Mouse (Mus musculus) left cerebral cortex, postnatal 36 days (tissue): Measurements from ENCODE around the gene Dnajb3. TPM values are rescaled to one million over a fixed set of nuclear protein-coding genes. Genes with fewer than 3 reads are reported as not detected.
"Not testable (repeated sequence)": the region's sequence is repeated elsewhere in the genome, so short reads cannot be mapped to it uniquely, and the experiment has no call there.

Experiments
- DNase-seq, 2 experiments: peaks; one replicate each; pipeline ENCODE4 v3.0.0; 2021 to 2022; ENCODE audit warnings: low spot score in 2 of 2, mixed read lengths in 1 of 2
- intact Hi-C: fragments of 180-260 bp; cut with DNase I; formaldehyde crosslinking; loops from one replicate; pipeline ENCODE4 v1.15.1; 2025
- total RNA-seq, 2 experiments: library from RNA; stranded (reverse); gene quantifications; 2 replicates each; pipeline ENCODE4 v1.2.3; 2021

Dnajb3 gene
- total RNA-seq, 2 experiments from 2014 or later: 2.2 to 2.5 TPM

DNA sequence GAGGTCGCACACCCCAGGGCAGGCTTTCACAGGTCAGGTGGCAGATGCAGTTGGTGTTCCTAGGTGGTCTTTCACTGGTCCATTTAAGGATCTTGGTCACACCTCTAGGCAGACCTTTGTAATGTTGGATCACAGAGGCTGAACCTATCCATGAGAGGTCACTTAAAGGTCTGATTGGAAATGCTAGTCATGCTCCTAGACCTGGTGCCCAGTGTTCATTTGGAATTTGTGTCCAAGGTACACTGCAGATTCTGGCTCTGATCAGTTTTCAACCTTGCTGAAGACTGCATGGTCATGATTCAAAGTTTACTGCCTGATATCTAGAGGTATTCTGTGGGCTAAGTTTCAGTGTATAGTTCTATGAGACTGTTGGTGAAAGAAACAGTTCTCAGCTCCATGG is 25.9 kb downstream of the Dnajb3 start:
- no peak for DNase-seq
- intact Hi-C loops: no loop called here

DNA sequence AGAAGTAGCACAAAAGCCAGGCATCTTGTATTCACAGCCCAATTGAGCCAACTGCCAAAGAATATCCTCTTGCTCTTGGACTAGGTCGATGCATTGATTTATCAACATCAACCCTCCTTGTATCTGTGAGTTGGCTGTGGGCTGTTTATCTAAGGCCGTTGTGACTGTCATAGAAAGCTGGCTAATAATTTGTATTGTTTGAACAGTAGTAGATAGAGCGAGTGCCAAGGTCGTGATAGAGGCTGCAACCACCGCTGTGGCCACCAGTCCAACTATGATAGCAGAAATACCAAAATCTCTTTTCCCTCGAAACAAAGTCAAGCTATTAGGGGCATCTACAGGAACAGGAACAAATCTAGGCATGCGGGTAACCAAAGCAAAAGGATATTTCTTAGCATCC is 33.4 kb downstream of the Dnajb3 start:
- intact Hi-C loops, DNase-seq: not testable (repeated sequence)

DNA sequence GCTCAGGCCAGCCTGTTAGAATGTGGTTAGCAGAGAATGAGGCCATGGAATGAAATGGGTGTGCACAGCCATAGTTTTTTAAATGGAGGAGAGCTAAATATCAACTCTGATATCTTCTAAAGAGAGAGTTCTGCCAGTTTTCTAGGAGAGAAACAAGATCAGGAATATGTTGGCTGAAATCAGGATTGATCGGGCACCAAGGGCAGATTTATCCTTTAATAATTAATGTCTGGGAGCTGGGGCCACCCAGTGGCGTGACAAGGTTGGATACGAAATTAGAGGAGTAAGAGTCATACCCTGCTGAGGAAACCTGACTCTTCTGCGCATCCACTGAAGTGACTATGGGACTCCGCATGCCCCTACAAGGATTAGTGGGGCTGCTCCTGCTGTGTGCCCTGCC is 39.9 kb downstream of the Dnajb3 start, which contains the start of gene Ugt1a5:
Ugt1a5 (plus strand) TSS at position 302 of the 400 bp plus-strand sequence.
- intact Hi-C loops: no loop called here
- DNase-seq: no peak

- no peak for DNase-seq
- intact Hi-C loops: no loop called here
These were observed 47.2 kb downstream of the Dnajb3 start for GRCm38 (mm10) chr1:88158430-88158829.

Other genes starting within 250 kb of the Dnajb3 start
- gene Usp40, start 197.2 kb downstream of the Dnajb3 start, total RNA-seq: 10 to 100 TPM; 15.1 to 27.2 TPM
- not detected for gene Ugt1a10, start 150.4 kb downstream of the Dnajb3 start, total RNA-seq
- not detected for gene Ugt1a9, start 135.0 kb downstream of the Dnajb3 start, total RNA-seq
- not detected for gene Ugt1a8, start 118.0 kb downstream of the Dnajb3 start, total RNA-seq
- gene Ugt1a7c, start 110.7 kb downstream of the Dnajb3 start, total RNA-seq: under 1 TPM; 0.44 to 0.82 TPM
- under 1 TPM in 1 of 2 experiments, not detected in 1; 0.22 TPM for gene Ugt1a6b, start 102.5 kb downstream of the Dnajb3 start, total RNA-seq
- gene Ugt1a6a, start 71.0 kb downstream of the Dnajb3 start, total RNA-seq: 1 to 10 TPM in 1 of 2 experiments, under 1 TPM in 1; 0.96 to 1.2 TPM
- gene Ugt1a5, start 39.8 kb downstream of the Dnajb3 start, total RNA-seq: not detected
- gene Ugt1a2, start 5.2 kb downstream of the Dnajb3 start, total RNA-seq: not detected
- gene Ugt1a1, start 6.2 kb upstream of the Dnajb3 start, total RNA-seq: under 1 TPM in 1 of 2 experiments, not detected in 1; 0.18 TPM
- gene Mroh2a, start 21.2 kb upstream of the Dnajb3 start, total RNA-seq: under 1 TPM in 1 of 2 experiments, not detected in 1; 0.07 TPM
- gene Hjurp, start 71.9 kb upstream of the Dnajb3 start, total RNA-seq: 10 to 100 TPM; 33.0 to 38.9 TPM
- gene Trpm8, start 71.9 kb upstream of the Dnajb3 start, total RNA-seq: under 1 TPM in 1 of 2 experiments, not detected in 1; 0.25 TPM
- not detected for gene Spp2, start 201.2 kb upstream of the Dnajb3 start, total RNA-seq